Comparison of ENCODE assay signal across 25 mouse cellular contexts in genomic region chr3:96235836-96236235, GRCm38 (mm10). TPM values are rescaled to one million over a fixed set of nuclear protein-coding genes. Genes with fewer than 3 reads are reported as not detected.
DNase-seq lines count a peak whose midpoint lies in the region; ATAC-seq lines count a peak whose summit lies in the region.
"Had no signal": no experiment of that assay in that cellular context is flagged by ENCODE, and none has a peak within 500 bp of the region (broad histone marks: within the 10 kb centered on the region; RNA-seq: fewer than 3 reads in every experiment).

No protein-coding gene starts in this region.

- 0 out of 2 replicates have a peak overlapping the region, but pooled peaks have one; percentile 26 for H3K27ac ChIP-seq in forebrain, embryonic 10.5 days
- H3K27ac ChIP-seq in forebrain, embryonic 11.5 days (ENCODE audit: low read depth, low read length), result no peak overlapping the region
- H3K27ac ChIP-seq in limb, embryonic 12.5 days, result 0 out of 2 replicates have a peak overlapping the region, but pooled peaks have one; percentile 1
- H3K27ac ChIP-seq in limb, embryonic 10.5 days, result no peak overlapping the region
- no peak overlapping the region for H3K27ac ChIP-seq in neural tube, embryonic 12.5 days
- H3K27ac ChIP-seq in neural tube, embryonic 15.5 days (replicated peaks), result no peak overlapping the region
- H3K27ac ChIP-seq: hindbrain, postnatal 0 days; midbrain, embryonic 13.5 days had no signal

- H3K4me2 ChIP-seq in forebrain, embryonic 11.5 days (ENCODE audit: low read depth, low read length, severe bottlenecking), result no peak overlapping the region
- H3K4me2 ChIP-seq in limb, embryonic 12.5 days, result no peak overlapping the region
- 0 out of 2 replicates have a peak overlapping the region, but pooled peaks have one; percentile 18 for H3K4me2 ChIP-seq in neural tube, embryonic 12.5 days (replicated peaks)
- H3K4me2 ChIP-seq in neural tube, embryonic 15.5 days, result no peak overlapping the region
- H3K4me2 ChIP-seq: heart, embryonic 11.5 days; midbrain, embryonic 13.5 days had no signal

- peaks cover 22% of the 10 kb centered on the region for H3K4me1 ChIP-seq in forebrain, embryonic 10.5 days
- no peaks in the 10 kb centered on the region for H3K4me1 ChIP-seq in forebrain, embryonic 11.5 days (replicated peaks; ENCODE audit: control insufficient read depth, insufficient read depth, low read length)
- peaks cover 18% of the 10 kb centered on the region for H3K4me1 ChIP-seq in limb, embryonic 12.5 days (replicated peaks)
- peaks cover 15% of the 10 kb centered on the region for H3K4me1 ChIP-seq in limb, embryonic 10.5 days
- peaks cover 15% of the 10 kb centered on the region for H3K4me1 ChIP-seq in neural tube, embryonic 12.5 days
- H3K4me1 ChIP-seq in neural tube, embryonic 15.5 days, result peaks cover 10% of the 10 kb centered on the region

- H3K9me3 ChIP-seq in forebrain, embryonic 10.5 days, result no peaks in the 10 kb centered on the region
- H3K9me3 ChIP-seq in forebrain, embryonic 11.5 days (ENCODE audit: control insufficient read depth, low read length), result no peaks in the 10 kb centered on the region
- H3K9me3 ChIP-seq in limb, embryonic 12.5 days, result no peaks in the 10 kb centered on the region
- no peaks in the 10 kb centered on the region for H3K9me3 ChIP-seq in limb, embryonic 10.5 days (replicated peaks)
- H3K9me3 ChIP-seq in neural tube, embryonic 12.5 days, result no peaks in the 10 kb centered on the region
- H3K9me3 ChIP-seq in neural tube, embryonic 15.5 days (replicated peaks), result no peaks in the 10 kb centered on the region
- H3K9me3 ChIP-seq: midbrain, embryonic 13.5 days had no signal

- H3K9ac ChIP-seq in forebrain, embryonic 11.5 days (ENCODE audit: low read length), result no peak overlapping the region
- H3K9ac ChIP-seq in limb, embryonic 12.5 days (replicated peaks), result no peak overlapping the region
- no peak overlapping the region for H3K9ac ChIP-seq in neural tube, embryonic 12.5 days
- no peak overlapping the region for H3K9ac ChIP-seq in neural tube, embryonic 15.5 days (replicated peaks)
- H3K9ac ChIP-seq: forebrain, postnatal 0 days; midbrain, embryonic 13.5 days had no signal

- no peak for ATAC-seq in forebrain, embryonic 11.5 days (replicated peaks; ENCODE audit: low FRiP score)
- ATAC-seq in limb, embryonic 12.5 days (ENCODE audit: insufficient number of reproducible peaks, insufficient read depth, low FRiP score, low TSS enrichment, low read depth), result no peak
- ATAC-seq in neural tube, embryonic 12.5 days (ENCODE audit: low FRiP score, low read depth), result no peak
- ATAC-seq in neural tube, embryonic 15.5 days (ENCODE audit: low FRiP score), result no peak
- ATAC-seq: forebrain, postnatal 0 days; hindbrain, postnatal 0 days; intestine, embryonic 16.5 days; midbrain, embryonic 13.5 days; Patski had no signal

- 68% methylated on average over 3 of the region's 3 CpGs for WGBS in forebrain, embryonic 10.5 days
- WGBS in forebrain, embryonic 11.5 days, result 71% methylated on average over 3 of the region's 3 CpGs
- WGBS in limb, embryonic 12.5 days, result 71% methylated on average over 3 of the region's 3 CpGs
- 67% methylated on average over 3 of the region's 3 CpGs for WGBS in limb, embryonic 10.5 days
- 70% methylated on average over 3 of the region's 3 CpGs for WGBS in neural tube, embryonic 12.5 days
- WGBS in neural tube, embryonic 15.5 days, result 75% methylated on average over 3 of the region's 3 CpGs

- H3K36me3 ChIP-seq in forebrain, embryonic 10.5 days (replicated peaks), result no peaks in the 10 kb centered on the region
- H3K36me3 ChIP-seq in forebrain, embryonic 11.5 days (ENCODE audit: control insufficient read depth, insufficient read depth, low read length), result no peaks in the 10 kb centered on the region
- no peaks in the 10 kb centered on the region for H3K36me3 ChIP-seq in limb, embryonic 12.5 days
- H3K36me3 ChIP-seq in limb, embryonic 10.5 days, result no peaks in the 10 kb centered on the region
- no peaks in the 10 kb centered on the region for H3K36me3 ChIP-seq in neural tube, embryonic 12.5 days
- H3K36me3 ChIP-seq in neural tube, embryonic 15.5 days, result no peaks in the 10 kb centered on the region
- H3K36me3 ChIP-seq: midbrain, embryonic 13.5 days had no signal

- DNase-seq in forebrain, embryonic 10.5 days (ENCODE audit: extremely low spot score, low spot score), result no peak
- no peak for DNase-seq in forebrain, embryonic 11.5 days (ENCODE audit: low spot score)
- no peak for DNase-seq in limb, embryonic 10.5 days (ENCODE audit: low spot score)
- DNase-seq in yolk sac, embryonic 10.5 days (ENCODE audit: low spot score), result peak; percentile 4
- DNase-seq in natural killer cell, adult 2 months (ENCODE audit: low spot score in 2 of 2), result no peak
- DNase-seq: adrenal gland, postnatal 36 days; cerebellum, adult 11 months; cerebellum, adult 9-11 months; forebrain, postnatal 0 days; gastrocnemius, postnatal 14 days; left cerebral cortex, postnatal 4 days; lung, adult 18-20 months; lung, postnatal 10 days; right cerebral cortex, postnatal 14 days had no signal

- no peak overlapping the region for H3K4me3 ChIP-seq in forebrain, embryonic 10.5 days
- no peak overlapping the region for H3K4me3 ChIP-seq in forebrain, embryonic 11.5 days (ENCODE audit: low read depth, low read length)
- H3K4me3 ChIP-seq in limb, embryonic 12.5 days (replicated peaks), result no peak overlapping the region
- H3K4me3 ChIP-seq in limb, embryonic 10.5 days, result no peak overlapping the region; the same call in 1 of the 2 replicates
- H3K4me3 ChIP-seq in neural tube, embryonic 12.5 days, result no peak overlapping the region
- H3K4me3 ChIP-seq in neural tube, embryonic 15.5 days (replicated peaks), result no peak overlapping the region
- H3K4me3 ChIP-seq: midbrain, embryonic 13.5 days had no signal

- H3K27me3 ChIP-seq in forebrain, embryonic 10.5 days (ENCODE audit: poor library complexity, severe bottlenecking), result no peaks in the 10 kb centered on the region
- H3K27me3 ChIP-seq in forebrain, embryonic 11.5 days (ENCODE audit: control insufficient read depth, insufficient read depth, low read length), result no peaks in the 10 kb centered on the region
- H3K27me3 ChIP-seq in limb, embryonic 12.5 days, result no peaks in the 10 kb centered on the region
- H3K27me3 ChIP-seq in limb, embryonic 10.5 days (ENCODE audit: low read depth, poor library complexity, severe bottlenecking), result no peaks in the 10 kb centered on the region
- no peaks in the 10 kb centered on the region for H3K27me3 ChIP-seq in neural tube, embryonic 12.5 days (replicated peaks)
- no peaks in the 10 kb centered on the region for H3K27me3 ChIP-seq in neural tube, embryonic 15.5 days (replicated peaks)
- H3K27me3 ChIP-seq: midbrain, embryonic 13.5 days; Patski had no signal

RNA-seq across cellular contexts. Expression of gene Hist2h3c2, which starts 3.1 kb away (rescaled TPM):
- 5.9 and 6.4 TPM in 2 replicates for polyA plus RNA-seq in forebrain, embryonic 10.5 days (2016; fragmentation: Nextera tagmentation; extraction: Ambion mirVana)
- 12.8 and 14.8 TPM in 2 replicates for polyA plus RNA-seq in forebrain, embryonic 11.5 days (2014; fragmentation: Nextera tagmentation; extraction: Ambion mirVana)
- 9.0 and 11.9 TPM in 2 replicates for polyA plus RNA-seq in limb, embryonic 12.5 days (2016; fragmentation: Nextera tagmentation; extraction: Ambion mirVana)
- polyA plus RNA-seq in limb, embryonic 10.5 days (2016; fragmentation: Nextera tagmentation; extraction: Ambion mirVana), result 6.5 and 7.3 TPM in 2 replicates
- polyA plus RNA-seq in neural tube, embryonic 12.5 days (2016; fragmentation: Nextera tagmentation; extraction: Ambion mirVana), result 5.0 and 8.2 TPM in 2 replicates
- polyA plus RNA-seq in neural tube, embryonic 15.5 days (2015; fragmentation: Nextera tagmentation; extraction: Ambion mirVana), result 1.3 and 2.5 TPM in 2 replicates

RNA-seq across cellular contexts. Expression of gene Hist2h2aa2, which starts 4.2 kb away (rescaled TPM):
- polyA plus RNA-seq in forebrain, embryonic 10.5 days (2016; fragmentation: Nextera tagmentation; extraction: Ambion mirVana), result 19.2 and 34.4 TPM in 2 replicates
- 29.2 and 49.8 TPM in 2 replicates for polyA plus RNA-seq in forebrain, embryonic 11.5 days (2014; fragmentation: Nextera tagmentation; extraction: Ambion mirVana)
- 50.0 and 66.0 TPM in 2 replicates for polyA plus RNA-seq in limb, embryonic 12.5 days (2016; fragmentation: Nextera tagmentation; extraction: Ambion mirVana)
- 18.9 and 27.3 TPM in 2 replicates for polyA plus RNA-seq in limb, embryonic 10.5 days (2016; fragmentation: Nextera tagmentation; extraction: Ambion mirVana)
- 54.5 and 73.7 TPM in 2 replicates for polyA plus RNA-seq in neural tube, embryonic 12.5 days (2016; fragmentation: Nextera tagmentation; extraction: Ambion mirVana)
- 32.3 and 35.5 TPM in 2 replicates for polyA plus RNA-seq in neural tube, embryonic 15.5 days (2015; fragmentation: Nextera tagmentation; extraction: Ambion mirVana)

RNA-seq across cellular contexts. Expression of gene Hist2h2aa1, which starts 9.5 kb away (rescaled TPM):
- 8.1 and 16.6 TPM in 2 replicates for polyA plus RNA-seq in forebrain, embryonic 10.5 days (2016; fragmentation: Nextera tagmentation; extraction: Ambion mirVana)
- 18.7 and 28.2 TPM in 2 replicates for polyA plus RNA-seq in forebrain, embryonic 11.5 days (2014; fragmentation: Nextera tagmentation; extraction: Ambion mirVana)
- 17.4 and 36.2 TPM in 2 replicates for polyA plus RNA-seq in limb, embryonic 12.5 days (2016; fragmentation: Nextera tagmentation; extraction: Ambion mirVana)
- polyA plus RNA-seq in limb, embryonic 10.5 days (2016; fragmentation: Nextera tagmentation; extraction: Ambion mirVana), result 12.7 and 15.9 TPM in 2 replicates
- polyA plus RNA-seq in neural tube, embryonic 12.5 days (2016; fragmentation: Nextera tagmentation; extraction: Ambion mirVana), result 19.2 and 21.1 TPM in 2 replicates
- polyA plus RNA-seq in neural tube, embryonic 15.5 days (2015; fragmentation: Nextera tagmentation; extraction: Ambion mirVana), result 9.8 and 14.3 TPM in 2 replicates

RNA-seq across cellular contexts. Expression of gene Hist2h3c1, which starts 10.6 kb away (rescaled TPM):
- 0.86 TPM in 1 of 2 replicates, not detected in the other for polyA plus RNA-seq in forebrain, embryonic 10.5 days (2016; fragmentation: Nextera tagmentation; extraction: Ambion mirVana)
- polyA plus RNA-seq in forebrain, embryonic 11.5 days (2014; fragmentation: Nextera tagmentation; extraction: Ambion mirVana), result 2.3 TPM in 1 of 2 replicates, not detected in the other
- polyA plus RNA-seq in limb, embryonic 12.5 days (2016; fragmentation: Nextera tagmentation; extraction: Ambion mirVana), result 0.35 TPM in 1 of 2 replicates, not detected in the other
- 0.41 TPM in 1 of 2 replicates, not detected in the other for polyA plus RNA-seq in limb, embryonic 10.5 days (2016; fragmentation: Nextera tagmentation; extraction: Ambion mirVana)
- polyA plus RNA-seq in neural tube, embryonic 12.5 days (2016; fragmentation: Nextera tagmentation; extraction: Ambion mirVana), result 0.50 and 1.1 TPM in 2 replicates
- 0.14 and 0.65 TPM in 2 replicates for polyA plus RNA-seq in neural tube, embryonic 15.5 days (2015; fragmentation: Nextera tagmentation; extraction: Ambion mirVana)
- polyA plus RNA-seq: forebrain, postnatal 0 days; hindbrain, postnatal 0 days; large intestine, adult 2 months; Patski; spleen, adult 2 months; testis, adult 2 months had no signal

RNA-seq across cellular contexts. Expression of gene Hist2h2be, which starts 14.9 kb away (rescaled TPM):
- 12.8 and 15.5 TPM in 2 replicates for polyA plus RNA-seq in forebrain, embryonic 10.5 days (2016; fragmentation: Nextera tagmentation; extraction: Ambion mirVana)
- polyA plus RNA-seq in forebrain, embryonic 11.5 days (2014; fragmentation: Nextera tagmentation; extraction: Ambion mirVana), result 14.3 and 15.8 TPM in 2 replicates
- 9.9 and 10.4 TPM in 2 replicates for polyA plus RNA-seq in limb, embryonic 12.5 days (2016; fragmentation: Nextera tagmentation; extraction: Ambion mirVana)
- polyA plus RNA-seq in limb, embryonic 10.5 days (2016; fragmentation: Nextera tagmentation; extraction: Ambion mirVana), result 3.4 and 5.8 TPM in 2 replicates
- polyA plus RNA-seq in neural tube, embryonic 12.5 days (2016; fragmentation: Nextera tagmentation; extraction: Ambion mirVana), result 5.6 and 5.7 TPM in 2 replicates
- 4.0 and 4.6 TPM in 2 replicates for polyA plus RNA-seq in neural tube, embryonic 15.5 days (2015; fragmentation: Nextera tagmentation; extraction: Ambion mirVana)

Comparison
In these comparisons a context has a peak if more than half of its experiments do, and no peak if none do; other contexts are left out.
1. H3K27ac ChIP-seq: peak in forebrain, embryonic 10.5 days (single experiment) and limb, embryonic 12.5 days (single experiment); none in forebrain, embryonic 11.5 days (single experiment), limb, embryonic 10.5 days (single experiment), neural tube, embryonic 12.5 days (single experiment) and neural tube, embryonic 15.5 days (single experiment).